Mouse (Mus musculus): ENCODE measurements around the gene Csrnp3.

DNA sequence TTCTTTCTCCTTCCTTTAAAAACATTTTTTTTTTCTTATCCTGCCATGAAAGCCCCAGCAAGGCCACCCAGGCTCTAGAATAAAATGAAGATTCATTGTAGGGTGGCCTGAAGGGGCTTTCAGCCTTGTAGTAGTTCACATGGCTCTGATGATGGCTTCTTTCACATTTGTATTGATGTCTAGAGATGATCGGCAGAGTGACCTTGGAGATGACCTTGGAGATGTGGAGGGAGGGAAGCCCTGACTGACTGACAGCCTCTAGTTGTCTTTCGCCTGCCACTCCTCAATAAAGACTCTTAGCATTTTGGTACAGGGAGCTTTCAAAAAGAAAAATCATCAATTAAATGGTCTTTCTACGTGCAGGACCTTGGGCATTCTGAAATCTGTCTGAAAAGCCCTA lies 63.0 kb downstream of the Csrnp3 start:
- TF ChIP-seq GABPA (IDR thresholded peaks at IDR 0.05; ENCODE audit: insufficient replicate concordance, low read depth, low read length) (no peak), RAD21 (IDR thresholded peaks at IDR 0.05; ENCODE audit: low read depth, low read length) (no peak), POLR2AphosphoS2 (IDR thresholded peaks at IDR 0.05; ENCODE audit: low read depth, low read length) (no peak), NRF1 (IDR thresholded peaks at IDR 0.05; ENCODE audit: low read depth, low read length) (no peak), CHD2 (IDR thresholded peaks at IDR 0.05; ENCODE audit: low read length) (no peak), CTCF (conservative IDR thresholded peaks at IDR 0.05 in 1 of 2, IDR thresholded peaks at IDR 0.05 in 1 of 2; ENCODE audit: low read depth in 2 of 2, low read length in 2 of 2) (no peak), MXI1 (IDR thresholded peaks at IDR 0.05; ENCODE audit: low read depth, low read length) (no peak), POLR2A (IDR thresholded peaks at IDR 0.05; ENCODE audit: low read depth, low read length) (no peak), MAX (IDR thresholded peaks at IDR 0.05; ENCODE audit: low read length) (no peak), E2F4 (IDR thresholded peaks at IDR 0.05; ENCODE audit: insufficient replicate concordance, low read depth, low read length) (no peak), EP300 (IDR thresholded peaks at IDR 0.05; ENCODE audit: low read length) (no peak), UBTF (IDR thresholded peaks at IDR 0.05; ENCODE audit: low read depth, low read length) (no peak)

Data from CH12.LX (cell line).